Mouse (Mus musculus) embryonic facial prominence, embryonic 11.5 days (tissue): ENCODE results near the gene Creb1. TPM values are rescaled to one million over a fixed set of nuclear protein-coding genes. Genes with fewer than 3 reads are reported as not detected.
A peak's percentile ranks its signal among the peaks of the same experiment; 100 is the strongest.

Source experiments
- ATAC-seq: fragments of 200-750 bp; cut with Nextera tagmentation; replicated peaks from 2 replicates; pipeline ENCODE4 v1.8.0; 2017; ENCODE audit warnings: low read depth; ENCODE audit not compliant: insufficient number of reproducible peaks, low FRiP score, low TSS enrichment
- DNase-seq: peaks from one replicate; pipeline ENCODE4 v3.0.0-alpha.2; 2015; ENCODE audit warnings: low spot score
- H3K27ac ChIP-seq: fragments of 300-500 bp; sonication (generic); replicated peaks from 2 replicates; pipeline ENCODE4 v1.5.1; 2014; ENCODE audit warnings: mild to moderate bottlenecking, low read depth, low read length, control low read depth
- H3K27me3 ChIP-seq: fragments of 300-500 bp; sonication (generic); 2 replicates; pipeline ENCODE4 v1.6.1; 2014; ENCODE audit warnings: mild to moderate bottlenecking, low read length, moderate library complexity, mixed read lengths; ENCODE audit not compliant: control insufficient read depth, insufficient read depth
- H3K36me3 ChIP-seq: fragments of 300-500 bp; sonication (generic); replicated peaks from 2 replicates; pipeline ENCODE4 v1.6.1; 2014; ENCODE audit warnings: low read depth, mild to moderate bottlenecking, low read length, moderate library complexity, mixed read lengths; ENCODE audit not compliant: control insufficient read depth, insufficient read depth
- H3K4me1 ChIP-seq: fragments of 300-500 bp; sonication (generic); 2 replicates; pipeline ENCODE4 v1.6.1; 2014; ENCODE audit warnings: low read length, mixed read lengths; ENCODE audit not compliant: control insufficient read depth, insufficient read depth
- H3K4me2 ChIP-seq: fragments of 300-500 bp; sonication (generic); 2 replicates; pipeline ENCODE4 v1.6.1; 2014; ENCODE audit warnings: low read depth, mild to moderate bottlenecking, control low read depth, low read length, moderate library complexity
- H3K4me3 ChIP-seq: fragments of 300-500 bp; sonication (generic); 2 replicates; pipeline ENCODE4 v1.5.1; 2014; ENCODE audit warnings: low read depth, low read length, control low read depth
- H3K9ac ChIP-seq: fragments of 300-500 bp; sonication (generic); replicated peaks from 2 replicates; pipeline ENCODE4 v1.6.1; 2014; ENCODE audit warnings: mild to moderate bottlenecking, control low read depth, low read length
- H3K9me3 ChIP-seq: fragments of 300-500 bp; sonication (generic); replicated peaks from 2 replicates; pipeline ENCODE4 v1.6.1; 2016; ENCODE audit warnings: mild to moderate bottlenecking, low read length, inconsistent platforms, mixed read lengths; ENCODE audit not compliant: control insufficient read depth
- WGBS: fragments of 180-500 bp; shearing (Covaris S2); extraction: QIAGEN DNeasy Blood & Tissue Kit; methylation state at CpG from one replicate; pipeline ENCODE4 v1.1.7; 2014; 5-methylcytosine and 5-hydroxymethylcytosine counted together
- polyA plus RNA-seq: library from polyadenylated mRNA; unstranded; fragments of >200 nt; fragmentation: Nextera tagmentation; extraction: Ambion mirVana; gene quantifications from 2 replicates; pipeline ENCODE4 v1.2.1, GENCODE M21; 2014

The Creb1 gene
- polyA plus RNA-seq = 53.9 and 63.8 TPM in 2 replicates

- H3K9me3 ChIP-seq = no peaks in the 10 kb centered on the region
- DNase-seq = peak; percentile 98
- no peaks in the 10 kb centered on the region; the same call in 1 of the 2 replicates for H3K36me3 ChIP-seq
- H3K4me1 ChIP-seq = no peaks in the 10 kb centered on the region
- H3K9ac ChIP-seq = peak within 1 kb of the TSS; percentile 99
- WGBS = under 1% methylated on average over 89 of the region's 119 CpGs
- peak within 1 kb of the TSS; percentile 100 for H3K27ac ChIP-seq
- H3K4me3 ChIP-seq = peak within 1 kb of the TSS; percentile 85
- ATAC-seq = peak; percentile 98
- H3K27me3 ChIP-seq = no peaks in the 10 kb centered on the region
- H3K4me2 ChIP-seq = peak within 1 kb of the TSS; percentile 56
Measured at GRCm38 (mm10) chr1:64532589-64533470, at the start of gene Creb1. Creb1 (plus strand) TSS chr1:64532645.

- no peak overlapping the region for H3K27ac ChIP-seq
- no peak for DNase-seq
Measured at GRCm38 (mm10) chr1:64488521-64489029, 43.9 kb upstream of the Creb1 start.

GRCm38 (mm10) chr1:64496803-64497202 lies 35.6 kb upstream of the Creb1 start:
- H3K27me3 ChIP-seq = no peaks in the 10 kb centered on the region
- H3K36me3 ChIP-seq = no peaks in the 10 kb centered on the region
- no peak overlapping the region for H3K27ac ChIP-seq
- no peak overlapping the region for H3K9ac ChIP-seq
- no peaks in the 10 kb centered on the region for H3K9me3 ChIP-seq
- DNase-seq (no peak), ATAC-seq (no peak)
- H3K4me3 ChIP-seq = no peak overlapping the region
- no peaks in the 10 kb centered on the region for H3K4me1 ChIP-seq
- H3K4me2 ChIP-seq = no peak overlapping the region

More at GRCm38 (mm10) chr1:64488521-64489029, 43.9 kb upstream of the Creb1 start:
- no peak overlapping the region for H3K4me2 ChIP-seq
- H3K4me1 ChIP-seq = no peaks in the 10 kb centered on the region
- no peaks in the 10 kb centered on the region for H3K9me3 ChIP-seq
- 41% methylated on average over 4 of the region's 4 CpGs for WGBS
- no peak for ATAC-seq
- H3K27me3 ChIP-seq = no peaks in the 10 kb centered on the region
- H3K36me3 ChIP-seq = no peaks in the 10 kb centered on the region
- no peak overlapping the region for H3K9ac ChIP-seq
- H3K4me3 ChIP-seq = no peak overlapping the region

GRCm38 (mm10) chr1:64501382-64502140 lies 30.9 kb upstream of the Creb1 start:
- H3K9ac ChIP-seq = no peak overlapping the region
- DNase-seq (no peak), ATAC-seq (no peak)
- H3K9me3 ChIP-seq = no peaks in the 10 kb centered on the region
- H3K27ac ChIP-seq = no peak overlapping the region
- H3K4me1 ChIP-seq = no peaks in the 10 kb centered on the region
- no peaks in the 10 kb centered on the region for H3K27me3 ChIP-seq
- no peaks in the 10 kb centered on the region for H3K36me3 ChIP-seq
- no peak overlapping the region for H3K4me3 ChIP-seq
- no peak overlapping the region for H3K4me2 ChIP-seq

GRCm38 (mm10) chr1:64508479-64509096 lies 23.9 kb upstream of the Creb1 start:
- Histone ChIP-seq H3K4me3 (no peak overlapping the region), H3K9ac (no peak overlapping the region), H3K4me2 (no peak overlapping the region), H3K4me1 (no peaks in the 10 kb centered on the region), H3K27me3 (no peaks in the 10 kb centered on the region), H3K36me3 (no peaks in the 10 kb centered on the region), H3K9me3 (no peaks in the 10 kb centered on the region), H3K27ac (no peak overlapping the region)
- 85% methylated on average over 7 of the region's 7 CpGs for WGBS
- DNase-seq (no peak), ATAC-seq (no peak)

GRCm38 (mm10) chr1:64509678-64510077 lies 22.8 kb upstream of the Creb1 start:
- 62% methylated on average over 1 of the region's 1 CpGs for WGBS
- no peaks in the 10 kb centered on the region for H3K36me3 ChIP-seq
- no peak overlapping the region for H3K9ac ChIP-seq
- no peak overlapping the region for H3K4me2 ChIP-seq
- no peak for DNase-seq
- no peaks in the 10 kb centered on the region for H3K9me3 ChIP-seq
- no peaks in the 10 kb centered on the region for H3K27me3 ChIP-seq
- H3K27ac ChIP-seq = no peak overlapping the region
- H3K4me1 ChIP-seq = no peaks in the 10 kb centered on the region
- H3K4me3 ChIP-seq = no peak overlapping the region
- ATAC-seq = no peak

- 86% methylated on average over 7 of the region's 7 CpGs for WGBS
- DNase-seq (no peak), ATAC-seq (no peak)
- Histone ChIP-seq H3K9ac (no peak overlapping the region), H3K36me3 (no peaks in the 10 kb centered on the region), H3K4me3 (no peak overlapping the region), H3K4me1 (no peaks in the 10 kb centered on the region), H3K27ac (no peak overlapping the region), H3K27me3 (no peaks in the 10 kb centered on the region), H3K4me2 (no peak overlapping the region), H3K9me3 (no peaks in the 10 kb centered on the region)
Measured at GRCm38 (mm10) chr1:64514184-64514583, 18.3 kb upstream of the Creb1 start.
